Mouse (Mus musculus) spleen, adult 2 months (tissue): ENCODE measurements around the gene Itgbl1.

ENCODE experiments used
- CTCF ChIP-seq: fragments of 200-500 bp; IDR thresholded peaks from 2 replicates; pipeline ENCODE4 v1.5.1; 2011; ENCODE audit warnings: mild to moderate bottlenecking, inconsistent platforms; ENCODE audit not compliant: insufficient read depth, insufficient read length, insufficient replicate concordance; ENCODE audit errors: extremely low read depth
- POLR2A ChIP-seq: fragments of 200-500 bp; IDR thresholded peaks from 2 replicates; pipeline ENCODE4 v1.6.1; 2011; ENCODE audit warnings: low read depth, low read length, inconsistent platforms

- no peak for TF ChIP-seq POLR2A
- no peak for TF ChIP-seq CTCF
Measured at GRCm38 (mm10) chr14:123664451-123664850, 4.7 kb downstream of the Itgbl1 start.
